Mouse (Mus musculus) spleen, adult 2 months (tissue): ENCODE measurements around the gene Ntn1. TPM values are rescaled to one million over a fixed set of nuclear protein-coding genes. Genes with fewer than 3 reads are reported as not detected.

Source experiments
- DNase-seq, 2 experiments: peaks; one replicate each; pipeline versions ENCODE4 v3.0.0 to v3.0.0-alpha.2; 2012 to 2021; ENCODE audit warnings: low spot score in 2 of 2, low read depth in 1 of 2
- H3K27ac ChIP-seq: fragments of 200-500 bp; 2 replicates; pipeline ENCODE4 v1.5.1; 2012; ENCODE audit warnings: low read length, inconsistent platforms; ENCODE audit not compliant: insufficient read depth
- H3K27me3 ChIP-seq: fragments of 200-500 bp; 2 replicates; pipeline ENCODE4 v1.6.1; 2012; ENCODE audit warnings: mild to moderate bottlenecking, moderate library complexity, low read length, inconsistent platforms; ENCODE audit not compliant: control insufficient read depth, insufficient read depth
- H3K36me3 ChIP-seq: fragments of 200-500 bp; 2 replicates; pipeline ENCODE4 v1.6.1; 2012; ENCODE audit warnings: mild to moderate bottlenecking, low read length, inconsistent platforms; ENCODE audit not compliant: control insufficient read depth, insufficient read depth
- H3K4me1 ChIP-seq: fragments of 200-500 bp; 2 replicates; pipeline ENCODE4 v1.6.1; 2011; ENCODE audit warnings: inconsistent platforms; ENCODE audit not compliant: control insufficient read depth, insufficient read depth, insufficient read length
- H3K4me3 ChIP-seq: fragments of 200-500 bp; 2 replicates; pipeline ENCODE4 v1.5.1; 2011; ENCODE audit warnings: mild to moderate bottlenecking, inconsistent platforms; ENCODE audit not compliant: insufficient read depth, insufficient read length; ENCODE audit errors: extremely low read depth
- CTCF ChIP-seq: fragments of 200-500 bp; IDR thresholded peaks from 2 replicates; pipeline ENCODE4 v1.5.1; 2011; ENCODE audit warnings: mild to moderate bottlenecking, inconsistent platforms; ENCODE audit not compliant: insufficient read depth, insufficient read length, insufficient replicate concordance; ENCODE audit errors: extremely low read depth
- POLR2A ChIP-seq: fragments of 200-500 bp; IDR thresholded peaks from 2 replicates; pipeline ENCODE4 v1.6.1; 2011; ENCODE audit warnings: low read depth, low read length, inconsistent platforms
- WGBS: fragments of 180-500 bp; shearing (Covaris S2); methylation state at CpG from one replicate; pipeline ENCODE4 v1.1.7; 2018; 5-methylcytosine and 5-hydroxymethylcytosine counted together
- polyA plus RNA-seq: library from polyadenylated mRNA; depleted of rRNA; stranded (reverse); fragments of >200 nt; gene quantifications from 2 replicates; pipeline ENCODE4 v1.2.3, GENCODE M21; 2012

Ntn1 gene
- polyA plus RNA-seq, 1 experiment: 3.8 TPM

DNA sequence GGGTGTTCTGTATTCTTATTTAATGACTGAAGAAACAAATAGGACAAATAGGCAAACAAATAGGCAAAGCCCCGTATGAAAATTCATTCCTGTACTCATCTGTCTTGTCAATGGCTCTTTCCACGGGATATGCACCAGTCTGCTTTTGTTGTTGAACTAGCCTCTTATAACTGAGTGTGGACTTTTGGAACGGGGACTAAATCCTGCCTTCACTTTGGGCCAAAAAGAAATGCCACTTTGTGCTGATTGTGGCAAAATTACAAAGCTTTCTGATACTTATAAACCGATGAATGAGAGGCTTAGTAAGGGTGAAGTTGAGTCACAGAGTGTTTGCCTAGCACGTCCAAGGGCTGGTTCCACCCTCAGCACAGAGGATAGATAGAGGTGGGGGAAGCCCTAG lies 53.1 kb downstream of the Ntn1 start:
- H3K27ac ChIP-seq: no peak overlapping the region
- 84% methylated on average over 5 of the region's 5 CpGs for whole genome bisulfite sequencing
- no peaks in the 10 kb centered on the region for H3K36me3 ChIP-seq
- no peak for DNase-seq
- no peaks in the 10 kb centered on the region for H3K27me3 ChIP-seq
- no peak overlapping the region for H3K4me3 ChIP-seq
- no peaks in the 10 kb centered on the region for H3K4me1 ChIP-seq
- TF ChIP-seq CTCF (no peak), POLR2A (no peak)

GRCm38 (mm10) chr11:68346099-68346498 lies 54.5 kb downstream of the Ntn1 start:
- no peak for DNase-seq
- Histone ChIP-seq H3K4me1 (no peaks in the 10 kb centered on the region), H3K4me3 (no peak overlapping the region), H3K27me3 (no peaks in the 10 kb centered on the region), H3K36me3 (no peaks in the 10 kb centered on the region), H3K27ac (no peak overlapping the region)
- 94% methylated on average over 5 of the region's 5 CpGs for WGBS
- TF ChIP-seq CTCF: no peak
- no peak for TF ChIP-seq POLR2A

DNA sequence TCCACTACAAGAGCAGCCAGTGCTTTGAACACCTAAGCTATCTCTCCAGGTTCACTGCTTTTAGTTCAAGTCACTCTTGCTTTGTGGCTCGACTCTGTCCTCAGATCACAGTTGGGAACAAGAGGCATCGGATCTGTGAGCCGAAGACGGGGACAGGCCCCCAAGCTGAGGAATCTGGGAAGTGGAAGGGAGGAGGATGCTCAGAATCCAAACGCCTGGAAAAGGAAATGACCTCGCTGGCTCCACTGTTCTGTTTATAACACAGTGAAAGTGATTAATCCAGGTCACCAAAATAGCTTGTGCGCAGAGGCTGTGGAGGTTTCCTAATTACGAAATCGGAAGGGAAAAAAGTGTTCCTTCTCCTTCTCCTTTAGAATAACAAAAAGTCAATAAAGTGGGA lies 56.4 kb downstream of the Ntn1 start:
- DNase-seq: no peak
- no peak for TF ChIP-seq POLR2A
- TF ChIP-seq CTCF: no peak
- Histone ChIP-seq H3K27ac (no peak overlapping the region), H3K27me3 (no peaks in the 10 kb centered on the region), H3K4me3 (no peak overlapping the region), H3K4me1 (no peaks in the 10 kb centered on the region), H3K36me3 (no peaks in the 10 kb centered on the region)
- WGBS: 82% methylated on average over 9 of the region's 9 CpGs

- Histone ChIP-seq H3K4me3 (no peak overlapping the region), H3K4me1 (no peaks in the 10 kb centered on the region), H3K27ac (no peak overlapping the region), H3K27me3 (no peaks in the 10 kb centered on the region), H3K36me3 (no peaks in the 10 kb centered on the region)
- 86% methylated on average over 5 of the region's 5 CpGs for WGBS
- DNase-seq: no peak
- TF ChIP-seq CTCF: no peak
- TF ChIP-seq POLR2A: no peak
These were observed 57.9 kb downstream of the Ntn1 start for GRCm38 (mm10) chr11:68342761-68343160.

DNA sequence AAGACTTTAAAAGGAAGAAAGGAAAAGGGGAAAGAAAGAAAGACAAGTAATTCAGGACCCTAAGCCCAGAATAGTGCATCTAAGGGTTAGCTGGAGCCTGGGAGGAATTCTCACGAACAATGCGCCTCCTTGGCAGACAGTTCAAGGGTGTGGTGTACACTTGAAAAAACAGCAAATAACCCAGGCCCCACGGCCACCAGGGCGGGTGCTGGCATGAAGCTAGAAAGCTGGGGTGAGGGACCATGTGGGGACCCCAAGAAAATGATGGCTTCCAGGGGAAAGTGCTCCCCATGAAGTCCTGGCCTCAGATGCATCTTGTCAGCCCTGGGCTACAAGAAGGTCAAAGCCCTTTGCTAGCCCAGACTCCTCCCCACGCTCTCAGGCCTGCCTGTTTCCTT lies 58.6 kb downstream of the Ntn1 start:
- TF ChIP-seq POLR2A (no peak), CTCF (no peak)
- 83% methylated on average over 5 of the region's 5 CpGs for WGBS
- Histone ChIP-seq H3K4me3 (no peak overlapping the region), H3K27me3 (no peaks in the 10 kb centered on the region), H3K27ac (no peak overlapping the region), H3K36me3 (no peaks in the 10 kb centered on the region), H3K4me1 (no peaks in the 10 kb centered on the region)
- DNase-seq: no peak

DNA sequence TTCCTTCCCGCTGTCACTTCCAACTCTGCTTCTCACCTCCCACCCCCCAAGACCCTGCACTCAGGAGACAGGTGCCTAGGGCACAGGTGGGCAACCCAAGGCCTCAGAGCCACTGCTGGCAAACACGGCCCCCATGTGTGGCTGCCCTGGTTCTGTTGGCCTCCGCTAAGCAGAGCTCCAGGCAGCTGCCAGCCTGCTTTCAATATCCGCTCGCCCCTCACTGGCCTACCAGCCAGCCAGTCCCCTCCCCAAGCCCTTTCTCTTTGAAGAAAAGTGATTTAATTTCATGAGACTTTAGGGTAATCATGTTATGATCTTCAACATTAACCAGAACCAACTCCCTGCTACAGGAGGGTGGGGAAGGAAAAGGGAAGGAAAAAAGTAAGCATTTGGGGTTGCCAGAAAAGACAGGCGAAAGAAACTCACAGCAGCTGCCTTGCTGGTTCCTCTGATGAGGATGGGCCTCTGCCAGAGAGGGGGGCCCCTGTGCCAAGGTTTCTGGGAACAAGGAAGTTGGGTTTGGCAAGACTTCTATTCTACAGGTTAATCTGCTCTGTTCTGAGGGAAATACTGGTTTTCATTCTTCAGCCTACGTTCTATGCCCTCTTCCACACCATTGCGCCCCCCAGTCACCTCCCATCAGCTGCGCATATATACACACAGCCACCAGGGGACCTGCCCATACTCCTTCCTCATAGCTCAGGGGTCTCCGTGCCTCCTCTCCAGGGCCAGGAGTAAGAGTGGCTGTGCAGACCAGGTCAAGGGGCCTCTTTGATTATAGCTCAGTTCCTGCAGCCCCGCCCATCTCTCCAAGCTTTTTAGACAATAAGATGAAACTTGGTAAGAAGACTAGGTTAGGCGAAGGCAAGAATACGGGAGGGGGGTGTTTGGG lies 59.3 kb downstream of the Ntn1 start:
- Histone ChIP-seq H3K4me1 (no peaks in the 10 kb centered on the region), H3K36me3 (no peaks in the 10 kb centered on the region), H3K27ac (no peak overlapping the region), H3K4me3 (no peak overlapping the region), H3K27me3 (no peaks in the 10 kb centered on the region)
- TF ChIP-seq CTCF: no peak
- no peak for DNase-seq
- WGBS: 70% methylated on average over 13 of the region's 13 CpGs

DNA sequence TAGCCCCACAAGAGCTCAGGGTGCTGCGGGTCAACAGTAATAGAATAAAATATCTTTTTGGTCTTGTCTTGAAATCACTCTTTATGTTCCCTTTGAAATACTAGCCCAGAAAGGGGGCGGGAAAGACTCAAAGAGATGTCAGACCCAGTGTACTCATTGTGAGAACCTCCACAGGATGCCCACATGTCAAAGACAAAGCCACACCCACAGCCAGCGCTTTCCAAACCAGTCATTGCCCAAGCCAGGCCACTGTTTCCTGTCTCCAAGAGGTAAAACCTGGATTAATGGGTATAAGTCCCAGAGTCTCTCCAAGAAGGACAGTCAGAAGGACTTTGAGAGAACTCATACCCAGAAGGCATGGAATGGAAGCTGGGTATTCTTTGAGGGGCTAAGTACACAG lies 60.3 kb downstream of the Ntn1 start:
- no peaks in the 10 kb centered on the region for H3K36me3 ChIP-seq
- no peak overlapping the region for H3K4me3 ChIP-seq
- no peak overlapping the region for H3K27ac ChIP-seq
- 85% methylated on average over 3 of the region's 3 CpGs for WGBS
- no peaks in the 10 kb centered on the region for H3K27me3 ChIP-seq
- no peak for DNase-seq
- H3K4me1 ChIP-seq: no peaks in the 10 kb centered on the region
- TF ChIP-seq POLR2A: no peak
- TF ChIP-seq CTCF: no peak
